Mouse (Mus musculus) hindbrain, postnatal 0 days (tissue): ENCODE measurements around the gene Th. TPM values are rescaled to one million over a fixed set of nuclear protein-coding genes. Genes with fewer than 3 reads are reported as not detected.

Experiments
- ATAC-seq: fragments of 200-750 bp; cut with Nextera tagmentation; 2 replicates; pipeline ENCODE4 v1.8.0; 2017; ENCODE audit warnings: mild to moderate bottlenecking, moderate TSS enrichment, moderate library complexity
- DNase-seq: peaks from one replicate; pipeline ENCODE4 v3.0.0-alpha.2; 2015; ENCODE audit warnings: low spot score
- H3K27ac ChIP-seq: fragments of 300-500 bp; sonication (generic); 2 replicates; pipeline ENCODE4 v1.5.1; 2014; ENCODE audit warnings: mild to moderate bottlenecking
- H3K27me3 ChIP-seq: fragments of 300-500 bp; sonication (generic); 2 replicates; pipeline ENCODE4 v1.6.1; 2014; ENCODE audit warnings: low read length, mixed read lengths; ENCODE audit not compliant: insufficient read depth
- H3K36me3 ChIP-seq: fragments of 300-500 bp; sonication (generic); 2 replicates; pipeline ENCODE4 v1.6.1; 2014; ENCODE audit warnings: low read length, mixed read lengths; ENCODE audit not compliant: insufficient read depth
- H3K4me1 ChIP-seq: fragments of 300-500 bp; sonication (generic); 2 replicates; pipeline ENCODE4 v1.6.1; 2014; ENCODE audit warnings: antibody characterized with exemption, low read length, mixed read lengths; ENCODE audit not compliant: insufficient read depth
- H3K4me2 ChIP-seq: fragments of 300-500 bp; sonication (generic); 2 replicates; pipeline ENCODE4 v1.6.1; 2014; ENCODE audit warnings: low read depth, mild to moderate bottlenecking, low read length, moderate library complexity, mixed read lengths
- H3K4me3 ChIP-seq: fragments of 300-500 bp; sonication (generic); 2 replicates; pipeline ENCODE4 v1.5.1; 2014; ENCODE audit warnings: low read length
- H3K9ac ChIP-seq: fragments of 300-500 bp; sonication (generic); replicated peaks from 2 replicates; pipeline ENCODE4 v1.6.1; 2014; ENCODE audit warnings: mild to moderate bottlenecking, low read length, moderate library complexity, mixed read lengths
- H3K9me3 ChIP-seq: fragments of 300-500 bp; sonication (generic); 2 replicates; pipeline ENCODE4 v1.6.1; 2016; ENCODE audit warnings: low read length, mixed read lengths
- CTCF ChIP-seq: IDR thresholded peaks from 2 replicates; pipeline ENCODE4 v1.5.1; 2016; ENCODE audit warnings: antibody characterized with exemption, control low read depth, low read depth
- WGBS: fragments of 180-500 bp; shearing (Covaris S2); extraction: QIAGEN DNeasy Blood & Tissue Kit; methylation state at CpG from one replicate; pipeline ENCODE4 v1.1.7; 2014; 5-methylcytosine and 5-hydroxymethylcytosine counted together
- polyA plus RNA-seq: library from polyadenylated mRNA; unstranded; fragments of >200 nt; fragmentation: Nextera tagmentation; extraction: Ambion mirVana; gene quantifications from 2 replicates; pipeline ENCODE4 v1.2.1, GENCODE M21; 2015
- total RNA-seq: library from RNA; depleted of rRNA; stranded (reverse); fragments of >200 nt; gene quantifications from 2 replicates; pipeline ENCODE4 v1.2.3, GENCODE M21; 2014; rRNA removed

Th gene
- total and polyA plus RNA-seq, 2 experiments from 2014 or later = 12.0 to 13.3 TPM

DNA sequence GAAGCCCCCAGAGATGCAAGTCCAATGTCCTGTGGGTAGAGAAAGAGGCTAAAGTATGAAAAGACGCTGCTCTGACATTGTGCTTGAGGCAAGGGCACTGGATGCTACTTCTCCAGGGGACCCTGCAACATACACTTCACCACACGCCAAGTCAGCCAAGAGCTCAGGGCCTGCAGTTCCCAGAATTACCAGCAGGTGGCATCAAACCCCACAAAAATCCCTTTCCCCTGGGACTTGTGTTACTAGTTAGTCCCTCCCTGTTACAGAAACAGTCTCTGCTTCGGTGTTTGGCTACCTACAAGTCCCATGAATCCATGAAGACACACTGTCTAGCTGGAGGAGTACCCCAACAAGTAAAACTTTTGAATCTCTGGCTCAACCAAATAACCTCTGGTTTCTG, 36.3 kb downstream of the Th start:
- no peaks in the 10 kb centered on the region for H3K36me3 ChIP-seq

DNA sequence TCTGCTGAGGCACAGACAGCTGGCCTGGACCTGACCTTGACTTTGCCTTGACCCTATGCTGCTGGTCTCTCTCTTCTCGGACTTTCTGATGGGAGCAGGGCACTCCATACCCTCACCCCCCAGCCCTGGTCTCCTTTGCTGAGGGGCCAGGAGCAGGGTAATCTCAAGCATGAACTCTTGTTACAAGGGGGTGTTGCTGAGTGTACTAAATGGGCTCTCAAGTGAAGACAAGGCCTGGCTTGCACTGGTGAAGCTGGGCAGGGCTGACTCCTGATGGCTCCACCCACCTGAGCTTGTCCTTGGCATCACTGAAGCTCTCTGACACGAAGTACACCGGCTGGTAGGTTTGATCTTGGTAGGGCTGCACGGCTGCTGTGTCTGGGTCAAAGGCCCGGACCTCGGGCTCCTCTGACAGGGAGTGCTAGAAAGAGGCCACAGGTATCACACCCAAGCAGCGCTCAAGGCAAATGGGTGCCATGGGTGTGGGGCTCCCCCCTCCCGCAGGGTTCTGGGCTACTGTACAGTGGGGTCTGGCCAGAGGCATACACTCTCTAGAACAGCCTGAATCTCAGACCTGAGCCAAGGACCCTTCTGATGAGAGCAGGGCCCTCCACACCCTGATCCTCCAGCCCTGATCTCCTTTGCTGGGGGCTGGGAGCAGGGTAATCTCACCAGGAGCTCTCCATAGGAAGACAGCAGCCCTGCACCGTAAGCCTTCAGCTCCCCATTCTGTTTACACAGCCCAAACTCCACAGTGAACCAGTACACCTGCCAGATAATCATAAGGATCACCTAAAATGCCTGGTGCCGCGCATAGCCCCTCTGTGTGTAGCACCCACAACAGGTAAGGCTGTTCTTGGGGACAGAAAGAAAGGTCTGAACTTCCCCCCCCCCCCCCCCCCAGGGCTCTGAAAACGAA, 36.9 kb downstream of the Th start:
- 70% methylated on average over 12 of the region's 12 CpGs for WGBS
- TF ChIP-seq CTCF = no peak

More for the DNA sequence above, 36.3 kb downstream of the Th start:
- Histone ChIP-seq H3K9ac (no peak overlapping the region), H3K27ac (no peak overlapping the region), H3K4me1 (no peaks in the 10 kb centered on the region), H3K4me2 (no peak overlapping the region), H3K9me3 (no peaks in the 10 kb centered on the region), H3K27me3 (no peaks in the 10 kb centered on the region), H3K4me3 (no peak overlapping the region)
- 4% methylated on average over 3 of the region's 3 CpGs for WGBS
- peak; percentile 99 for TF ChIP-seq CTCF
- DNase-seq (peak; percentile 95), ATAC-seq (peak; percentile 68)

DNA sequence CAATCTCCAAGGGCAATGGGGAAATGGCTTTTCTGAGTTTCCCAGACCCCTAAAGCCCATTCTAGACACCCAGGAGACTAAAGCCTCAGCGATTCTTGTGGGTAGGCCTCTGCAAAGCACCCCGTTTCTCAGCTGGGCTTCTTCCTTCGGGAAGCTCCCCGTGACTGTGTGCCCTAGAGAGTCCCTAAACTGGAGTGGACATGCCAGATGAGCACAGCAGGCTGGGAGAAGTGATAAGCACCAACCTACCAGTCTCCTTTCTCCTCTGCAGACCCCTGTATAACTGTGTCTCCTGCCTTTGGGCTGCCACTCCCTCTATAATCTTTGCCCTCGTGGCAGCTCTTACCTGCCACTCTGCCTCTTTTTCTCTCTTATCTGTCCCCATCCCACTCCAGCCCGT, 37.6 kb downstream of the Th start:
- Histone ChIP-seq H3K9ac (no peak overlapping the region), H3K4me1 (no peaks in the 10 kb centered on the region), H3K27ac (no peak overlapping the region), H3K4me2 (no peak overlapping the region), H3K27me3 (no peaks in the 10 kb centered on the region), H3K4me3 (no peak overlapping the region), H3K9me3 (no peaks in the 10 kb centered on the region), H3K36me3 (no peaks in the 10 kb centered on the region)
- no peak for ATAC-seq
- no peak for TF ChIP-seq CTCF
- DNase-seq = no peak
- WGBS = 78% methylated on average over 6 of the region's 6 CpGs

More for the DNA sequence above, 36.9 kb downstream of the Th start:
- H3K27me3 ChIP-seq = no peaks in the 10 kb centered on the region
- no peak overlapping the region for H3K27ac ChIP-seq
- H3K4me1 ChIP-seq = no peaks in the 10 kb centered on the region
- no peak overlapping the region for H3K4me2 ChIP-seq
- H3K36me3 ChIP-seq = no peaks in the 10 kb centered on the region
- DNase-seq (no peak), ATAC-seq (peak; percentile 46)
- H3K9ac ChIP-seq = no peak overlapping the region
- H3K9me3 ChIP-seq = no peaks in the 10 kb centered on the region
- no peak overlapping the region for H3K4me3 ChIP-seq

DNA sequence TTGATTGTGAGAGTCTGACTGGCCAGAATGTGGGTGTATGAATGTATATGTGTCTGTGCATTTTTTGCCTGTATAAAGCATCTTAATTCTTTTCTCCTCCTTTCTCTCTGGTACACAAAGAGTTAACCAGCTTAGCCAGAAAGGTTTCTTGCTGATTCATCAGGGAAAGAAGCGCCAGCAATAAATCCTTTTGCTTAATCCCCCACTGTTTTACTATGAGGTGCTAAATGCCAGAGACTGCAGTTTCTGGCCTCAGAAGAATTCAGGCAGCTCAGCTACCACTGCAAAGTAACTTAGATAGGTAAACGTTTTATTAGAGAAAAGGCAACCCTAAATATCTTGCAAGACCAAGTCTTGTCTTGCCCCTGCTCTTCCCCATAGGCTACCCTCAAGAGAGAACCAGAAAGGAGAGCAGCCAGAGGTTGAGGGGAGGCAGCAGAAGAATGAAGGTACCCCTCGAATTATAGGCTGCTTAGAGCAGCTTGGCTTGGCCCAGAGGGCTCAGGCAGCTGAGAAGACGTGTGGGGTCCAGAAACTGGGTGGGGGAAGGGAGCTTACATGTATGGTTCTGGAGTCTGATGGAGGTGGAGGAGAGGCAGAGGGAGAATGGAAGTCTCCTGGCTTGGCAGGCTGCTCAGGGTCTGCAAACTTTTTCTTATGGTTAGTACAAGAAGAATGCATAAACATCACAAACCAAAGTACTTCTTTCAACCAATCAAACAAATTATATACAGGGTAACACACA, 61.3 kb downstream of the Th start:
- Histone ChIP-seq H3K27ac (no peak overlapping the region), H3K9ac (no peak overlapping the region), H3K4me2 (no peak overlapping the region), H3K9me3 (no peaks in the 10 kb centered on the region), H3K4me3 (no peak overlapping the region), H3K27me3 (no peaks in the 10 kb centered on the region), H3K4me1 (no peaks in the 10 kb centered on the region), H3K36me3 (no peaks in the 10 kb centered on the region)
- DNase-seq = peak; percentile 2
- 14% methylated on average over 4 of the region's 4 CpGs for WGBS
- TF ChIP-seq CTCF = no peak
- ATAC-seq = no peak

DNA sequence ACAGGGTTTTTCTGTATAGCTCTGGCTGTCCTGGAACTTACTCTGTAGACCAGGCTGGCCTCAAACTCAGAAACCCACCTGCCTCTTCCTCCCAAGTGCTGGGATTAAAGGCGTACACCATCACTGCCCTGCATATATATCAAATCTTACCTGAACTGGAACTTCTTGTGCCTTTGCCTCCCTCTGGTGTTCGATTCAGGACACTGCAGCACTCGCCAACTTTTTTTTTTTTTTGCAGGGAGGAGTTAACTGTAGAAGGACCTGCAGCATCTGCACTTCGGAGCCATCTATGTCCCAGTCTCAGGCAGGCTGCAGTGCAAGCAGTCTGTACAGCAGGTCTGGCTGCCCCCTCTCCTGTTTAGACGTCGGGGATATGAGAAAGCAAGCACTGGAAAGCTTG, 80.2 kb downstream of the Th start:
- ATAC-seq = no peak
- H3K4me2 ChIP-seq = no peak overlapping the region
- H3K9me3 ChIP-seq = no peaks in the 10 kb centered on the region
- H3K4me3 ChIP-seq = no peak overlapping the region
- no peaks in the 10 kb centered on the region for H3K27me3 ChIP-seq
- H3K36me3 ChIP-seq = no peaks in the 10 kb centered on the region
- DNase-seq = peak; percentile 63
- H3K9ac ChIP-seq = no peak overlapping the region
- 14% methylated on average over 6 of the region's 6 CpGs for WGBS
- H3K27ac ChIP-seq = no peak overlapping the region
- peak; percentile 79 for TF ChIP-seq CTCF
- no peaks in the 10 kb centered on the region for H3K4me1 ChIP-seq

Other genes with a start within 250 kb of the Th start
- not detected in 2 replicates for gene Ins2, start 187.7 kb downstream of the Th start, total RNA-seq
- 1.4 and 2.7 TPM in 2 replicates for gene Ins2, start 187.7 kb downstream of the Th start, polyA plus RNA-seq
- gene Ascl2, start 38.1 kb upstream of the Th start, total RNA-seq = 2.9 TPM in 1 of 2 replicates, not detected in the other
- gene Ascl2, start 38.1 kb upstream of the Th start, polyA plus RNA-seq = 0.69 and 1.1 TPM in 2 replicates
- 0.16 and 0.29 TPM in 2 replicates for gene Tspan32, start 73.9 kb upstream of the Th start, total RNA-seq
- gene Tspan32, start 73.9 kb upstream of the Th start, polyA plus RNA-seq = 0.40 and 0.71 TPM in 2 replicates
- 758 and 776 TPM in 2 replicates for gene Cd81, start 121.6 kb upstream of the Th start, total RNA-seq
- gene Cd81, start 121.6 kb upstream of the Th start, polyA plus RNA-seq = 708 and 751 TPM in 2 replicates
- gene Tssc4, start 138.1 kb upstream of the Th start, total RNA-seq = 106 and 118 TPM in 2 replicates
- 101 and 102 TPM in 2 replicates for gene Tssc4, start 138.1 kb upstream of the Th start, polyA plus RNA-seq
- gene Trpm5, start 163.5 kb upstream of the Th start, total RNA-seq = 2.1 and 3.0 TPM in 2 replicates
- gene Trpm5, start 163.5 kb upstream of the Th start, polyA plus RNA-seq = 2.0 and 2.6 TPM in 2 replicates
- 1.2 and 1.9 TPM in 2 replicates for gene Kcnq1, start 175.2 kb upstream of the Th start, total RNA-seq
- gene Kcnq1, start 175.2 kb upstream of the Th start, polyA plus RNA-seq = 1.1 and 1.4 TPM in 2 replicates